Mouse (Mus musculus) megakaryocyte progenitor cell, adult 5-6 weeks (primary cell): Measurements from ENCODE around the gene Chchd6. TPM values are rescaled to one million over a fixed set of nuclear protein-coding genes. Genes with fewer than 3 reads are reported as not detected.

Experiments
- ATAC-seq: replicated peaks from 2 replicates; pipeline ENCODE4 v1.8.0; 2016; ENCODE audit warnings: mild to moderate bottlenecking, moderate TSS enrichment, inconsistent platforms; ENCODE audit not compliant: poor library complexity
- total RNA-seq, 2 experiments: library from RNA; stranded (forward) in 1 of 2; stranded (reverse) in 1 of 2; fragments of 157-497, 149-512 nt in 1 of 2; fragments of 200-1000 nt in 1 of 2; gene quantifications; 2 replicates each; pipeline versions ENCODE4 v1.2.3 to v1.2.4; 2015 to 2017

Gene Chchd6
- total RNA-seq, 2 experiments from 2014 or later: 8.8 to 19.3 TPM

DNA sequence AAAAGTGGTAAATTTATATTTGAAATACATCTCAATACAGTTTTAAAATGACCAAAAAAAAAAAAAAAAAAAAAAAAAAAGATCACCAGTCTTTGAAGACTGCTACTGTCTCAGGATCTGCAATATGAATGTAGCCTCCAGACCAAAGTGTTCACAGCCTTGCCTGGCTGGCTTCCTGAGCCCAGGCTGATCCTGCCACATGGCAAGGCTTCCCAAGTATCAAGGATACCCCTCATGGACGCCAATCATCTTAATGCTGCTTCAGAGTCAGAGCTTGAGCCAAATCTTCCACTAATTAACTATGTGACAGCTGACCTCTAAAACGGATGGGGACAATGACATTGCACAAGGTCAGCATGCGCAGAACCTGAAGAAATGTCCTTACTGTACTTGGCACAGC, 3.9 kb downstream of the Chchd6 start:
- no peak for ATAC-seq

DNA sequence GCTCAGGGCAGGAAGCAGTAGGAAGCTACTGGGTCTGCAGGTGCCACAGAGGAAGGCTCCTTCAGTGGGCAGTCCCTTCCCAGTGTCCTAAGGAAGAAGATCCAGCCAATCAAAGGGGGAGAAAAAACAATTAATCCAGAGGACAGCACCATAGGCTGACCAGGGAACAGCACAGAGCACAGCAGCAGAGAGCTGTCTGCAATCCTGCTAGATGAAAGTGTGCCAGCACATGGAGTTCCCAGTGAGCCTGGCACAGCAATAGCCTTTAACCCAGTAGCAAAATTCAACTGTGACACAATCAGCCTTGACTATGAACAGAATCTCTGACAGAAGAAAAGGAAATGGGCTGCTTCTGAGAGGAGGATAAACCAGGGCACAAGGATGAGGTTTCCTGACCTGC, 9.8 kb downstream of the Chchd6 start:
- no peak for ATAC-seq

- no peak for ATAC-seq
These were observed 10.6 kb downstream of the Chchd6 start for GRCm38 (mm10) chr6:89584634-89585409.

DNA sequence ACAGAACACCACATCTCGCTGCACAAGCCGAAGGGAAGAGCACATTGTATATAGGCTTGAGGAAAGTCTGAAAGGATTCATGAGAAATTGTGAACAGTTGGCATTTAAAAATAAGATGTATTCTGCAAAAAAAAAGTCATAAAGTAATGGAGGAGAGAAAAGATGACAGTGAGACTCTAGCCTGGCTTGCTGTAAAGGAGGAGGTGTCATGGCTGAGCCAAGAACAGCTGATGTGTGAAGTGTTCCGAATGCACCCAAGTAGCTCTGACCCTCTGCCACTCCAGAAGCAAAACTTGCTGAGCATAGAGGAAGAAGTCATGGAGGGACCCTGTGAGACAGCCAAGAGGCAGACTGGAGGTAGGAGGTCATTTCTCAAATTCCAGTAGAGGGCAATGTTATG, 12.3 kb downstream of the Chchd6 start:
- ATAC-seq: no peak

DNA sequence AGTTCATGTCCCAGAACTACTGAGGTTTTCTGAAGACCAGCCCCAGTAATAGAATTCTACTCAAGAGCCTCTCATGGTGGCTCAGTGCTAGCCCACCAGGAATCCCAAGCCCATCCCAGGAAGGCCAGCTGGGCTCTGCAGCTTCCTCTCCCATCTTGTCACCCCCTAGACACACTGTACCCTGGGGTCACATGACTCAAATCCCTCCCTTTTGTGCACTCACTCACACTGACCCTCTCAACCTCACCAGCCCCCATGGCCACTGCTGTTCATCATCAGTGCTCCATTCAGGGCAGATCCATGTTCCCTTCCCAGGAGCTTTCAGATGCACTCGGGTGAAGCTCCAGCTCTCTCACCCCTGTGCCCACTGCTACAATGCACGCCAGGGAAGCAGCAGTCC, 20.8 kb downstream of the Chchd6 start:
- no peak for ATAC-seq

- no peak for ATAC-seq
These were observed 21.7 kb downstream of the Chchd6 start for GRCm38 (mm10) chr6:89573768-89574167.

DNA sequence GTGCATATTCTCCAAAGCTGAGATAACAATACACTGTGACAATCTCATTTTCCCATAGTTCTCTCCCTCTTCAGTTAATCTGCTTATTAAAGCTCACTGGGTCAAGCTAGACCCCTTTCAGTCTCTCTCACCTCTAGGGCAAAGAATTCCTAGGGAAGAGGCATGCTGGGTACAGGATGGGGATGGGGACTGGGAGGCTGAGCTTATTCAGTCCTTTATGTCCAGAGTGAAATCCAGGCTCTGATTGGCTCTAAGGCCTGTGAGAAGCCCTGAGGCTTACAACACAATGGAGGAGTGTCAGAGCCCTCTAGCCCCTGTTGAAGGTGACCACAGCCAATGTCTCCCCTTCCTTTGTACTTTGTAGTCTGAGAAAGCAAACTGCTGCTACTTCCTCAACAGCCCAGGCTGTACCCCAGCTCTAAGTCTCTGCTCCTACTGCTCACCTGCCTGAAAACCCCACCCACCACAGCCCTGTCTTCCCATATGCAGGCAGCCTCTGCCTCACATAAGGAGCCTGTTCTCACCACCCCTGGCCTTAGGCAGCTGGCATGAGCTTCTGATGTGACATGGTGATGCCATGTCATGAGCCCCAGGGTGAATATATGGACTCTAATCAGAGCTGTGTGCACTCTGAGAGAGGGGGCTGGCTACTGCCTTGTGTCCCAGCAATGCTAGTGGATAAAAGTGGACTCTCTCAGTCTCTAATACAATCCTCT, 22.4 kb downstream of the Chchd6 start:
- ATAC-seq: no peak

DNA sequence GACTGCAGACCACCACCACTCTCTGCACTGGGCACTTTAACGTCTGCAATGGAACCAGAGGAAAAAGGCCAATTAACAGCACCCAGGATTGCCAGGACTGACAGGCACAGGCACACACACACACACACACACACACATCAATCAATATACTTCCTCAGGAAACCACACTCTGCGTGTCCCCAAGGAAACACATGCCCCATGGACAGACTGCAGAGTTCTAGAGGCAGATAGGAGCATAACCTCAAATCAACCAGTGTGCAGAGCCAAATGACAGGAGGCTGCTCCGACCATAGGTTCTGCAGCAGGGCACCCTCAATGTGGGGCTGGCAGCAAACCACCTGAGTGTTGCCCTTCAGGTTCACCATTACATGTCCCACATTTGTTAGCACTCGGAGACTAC, 26.1 kb downstream of the Chchd6 start:
- peak; percentile 68 for ATAC-seq

DNA sequence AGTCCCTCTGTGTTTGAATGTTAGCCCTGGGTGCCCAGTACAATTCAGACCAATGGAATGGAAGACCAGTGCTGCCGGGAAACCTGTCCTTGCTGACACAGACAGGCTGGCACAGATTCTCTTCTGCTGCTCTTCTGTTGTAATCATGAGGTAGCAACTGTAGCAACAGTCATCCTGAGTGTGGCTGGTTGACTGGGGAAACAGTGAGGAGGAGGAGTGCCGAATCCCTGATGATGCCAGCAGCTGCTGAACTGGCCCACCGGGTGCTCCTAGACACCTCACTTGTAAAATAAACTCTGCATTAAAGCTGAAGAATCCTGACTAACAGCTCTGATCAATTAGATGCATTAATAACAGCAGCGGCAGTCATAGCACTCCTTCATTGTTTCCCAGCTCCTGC, 28.7 kb downstream of the Chchd6 start:
- no peak for ATAC-seq

DNA sequence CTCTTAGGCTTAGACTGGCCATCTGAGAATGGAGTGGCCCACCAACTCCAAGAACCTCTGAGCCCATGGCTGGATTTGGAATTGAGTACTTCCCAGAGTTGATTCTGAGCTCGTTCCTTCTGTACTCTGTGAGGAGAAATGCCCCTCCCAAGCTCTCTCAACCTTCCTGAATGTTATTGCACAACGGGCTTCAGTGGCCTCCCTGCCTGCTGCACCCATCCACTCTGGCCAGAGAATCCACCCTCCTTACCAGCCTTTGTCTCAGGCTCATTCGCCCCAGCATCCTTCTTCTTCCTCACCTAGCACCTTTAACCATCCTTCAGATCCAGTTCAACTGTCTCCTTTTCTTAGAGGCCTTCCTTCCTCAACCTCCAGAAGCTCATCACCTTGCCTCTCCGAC, 32.1 kb downstream of the Chchd6 start:
- ATAC-seq: no peak

DNA sequence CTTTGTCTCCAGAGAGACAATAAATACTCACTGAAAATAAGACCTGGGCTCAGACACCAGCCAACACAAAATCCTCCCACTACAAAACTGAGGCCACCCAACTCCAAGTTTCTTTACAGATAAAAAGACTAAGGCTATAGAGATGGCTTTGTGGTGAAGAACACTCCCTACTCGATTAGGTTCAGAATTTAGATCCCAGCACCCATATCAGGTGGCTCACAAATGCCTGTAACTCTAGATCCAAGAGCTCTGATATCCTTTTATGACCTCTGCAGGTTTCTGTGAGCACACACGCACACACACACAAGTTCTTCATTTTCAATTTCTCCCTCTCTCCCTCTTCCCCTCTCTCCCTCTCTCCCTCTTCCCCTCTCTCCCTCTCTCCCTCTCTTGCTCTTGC, 34.6 kb downstream of the Chchd6 start:
- no peak for ATAC-seq

DNA sequence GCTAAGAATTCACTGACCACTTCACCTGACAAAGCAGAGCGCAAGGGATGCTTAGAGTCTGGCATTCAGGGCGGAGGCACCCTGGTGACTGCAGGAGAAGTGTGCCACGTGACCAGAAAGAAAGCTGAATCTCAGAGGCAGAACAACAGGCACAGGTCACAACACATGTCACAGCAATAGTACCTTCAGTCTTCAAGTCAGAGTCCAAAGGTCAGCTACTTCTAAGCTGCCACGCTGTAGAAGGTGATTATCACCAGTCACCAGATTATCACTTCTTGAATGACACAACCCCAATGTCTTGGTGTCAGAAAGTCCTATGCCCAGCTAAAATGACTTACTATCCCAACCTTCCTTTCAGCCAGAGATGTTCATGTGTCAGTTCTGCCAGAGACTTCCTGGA, 37.8 kb downstream of the Chchd6 start:
- ATAC-seq: no peak

- no peak for ATAC-seq
These were observed 38.9 kb downstream of the Chchd6 start for GRCm38 (mm10) chr6:89556566-89556965.

DNA sequence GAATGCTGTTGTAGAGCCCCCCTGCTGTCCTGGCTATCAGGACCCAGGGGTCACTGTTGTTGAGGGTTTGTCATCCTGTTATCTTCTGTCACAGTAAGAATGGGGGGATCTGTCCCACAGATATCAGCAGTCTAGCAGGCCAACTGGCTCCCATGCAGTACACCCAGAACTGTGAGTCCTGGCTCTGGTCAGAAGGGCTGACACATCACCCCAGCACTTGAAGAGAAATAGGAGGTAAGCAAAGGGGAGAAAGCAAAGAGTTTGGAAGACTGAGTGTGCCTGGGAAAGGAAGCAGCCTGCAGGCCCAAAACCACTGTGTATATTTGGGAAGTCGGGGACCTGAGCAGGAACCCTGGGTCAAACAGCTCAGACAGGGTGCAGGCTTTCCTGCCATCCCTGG, 39.5 kb downstream of the Chchd6 start:
- ATAC-seq: no peak

DNA sequence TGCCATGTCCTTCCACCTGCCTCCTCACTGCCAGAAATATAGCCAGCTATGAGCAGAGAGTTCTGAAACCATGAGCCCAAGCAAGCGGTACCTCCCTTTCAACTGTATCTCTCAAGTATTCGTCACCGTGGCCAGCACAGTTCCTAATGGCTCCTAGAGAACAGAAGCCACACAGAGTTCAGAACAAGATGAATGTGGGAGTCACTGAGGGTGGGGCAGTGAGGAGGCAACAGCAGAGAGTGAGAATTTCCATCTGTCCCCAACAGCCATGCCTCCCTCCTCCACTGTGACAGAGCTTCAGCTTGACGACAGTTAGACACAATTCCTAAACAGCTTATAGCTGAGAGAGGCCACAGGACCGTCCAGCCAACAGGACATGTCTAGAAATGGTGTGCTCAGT, 41.4 kb downstream of the Chchd6 start:
- ATAC-seq: no peak

DNA sequence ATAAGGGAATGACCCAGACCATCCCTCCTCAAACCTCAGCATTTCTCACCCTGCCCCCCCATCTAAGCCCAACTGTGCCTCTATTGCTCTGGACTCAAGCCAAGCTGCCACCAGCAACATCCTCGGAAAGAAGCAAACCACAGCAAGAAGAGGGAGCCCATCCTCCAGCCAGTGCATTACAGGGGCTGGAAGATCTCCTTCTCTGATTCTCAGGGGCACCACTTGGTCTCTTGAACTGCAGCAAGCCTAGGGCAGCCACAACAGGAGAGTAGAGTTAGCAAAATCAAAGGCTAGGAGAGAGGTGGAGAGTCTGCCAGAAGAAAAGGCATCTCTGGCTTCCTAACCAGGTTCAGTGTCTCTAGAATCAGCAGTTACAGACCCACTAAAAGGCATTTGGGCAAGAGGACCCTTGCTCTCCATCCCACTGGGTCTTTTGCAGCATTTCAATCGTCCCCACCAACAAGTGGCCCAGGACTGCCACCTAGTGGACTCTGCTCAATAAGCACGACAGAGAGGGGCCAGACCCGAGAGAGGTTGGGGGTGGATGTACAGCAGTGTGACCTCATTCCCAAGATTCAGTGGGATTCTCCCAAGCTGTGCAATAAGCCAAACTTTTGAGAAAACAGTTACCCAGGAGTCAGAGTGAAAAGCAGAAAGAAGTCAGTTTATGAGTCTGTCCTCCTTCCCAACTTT, 42.3 kb downstream of the Chchd6 start:
- peak; percentile 83 for ATAC-seq

GRCm38 (mm10) chr6:89552321-89553011, 43.0 kb downstream of the Chchd6 start:
- ATAC-seq: no peak

- peak; percentile 43 for ATAC-seq
These were observed 46.3 kb downstream of the Chchd6 start for GRCm38 (mm10) chr6:89549157-89549556.

DNA sequence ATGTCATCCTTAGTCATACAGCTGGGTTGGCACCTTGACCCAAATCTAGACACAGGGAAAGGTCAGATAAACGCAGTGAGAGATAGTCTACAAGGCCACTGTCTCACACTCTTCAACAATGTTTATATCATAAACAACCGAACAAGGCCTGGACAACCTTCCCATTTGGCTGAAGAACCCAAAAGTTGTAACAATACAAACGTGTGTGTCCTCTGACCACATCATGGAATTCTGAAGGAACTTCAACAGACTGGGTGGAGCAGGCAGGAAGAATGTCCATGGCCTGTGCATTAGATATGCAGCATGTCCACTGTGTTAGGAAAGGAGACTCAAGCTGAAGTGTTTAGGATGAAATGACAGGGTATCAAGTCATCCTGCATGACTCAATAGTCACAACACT, 47.5 kb downstream of the Chchd6 start:
- no peak for ATAC-seq

DNA sequence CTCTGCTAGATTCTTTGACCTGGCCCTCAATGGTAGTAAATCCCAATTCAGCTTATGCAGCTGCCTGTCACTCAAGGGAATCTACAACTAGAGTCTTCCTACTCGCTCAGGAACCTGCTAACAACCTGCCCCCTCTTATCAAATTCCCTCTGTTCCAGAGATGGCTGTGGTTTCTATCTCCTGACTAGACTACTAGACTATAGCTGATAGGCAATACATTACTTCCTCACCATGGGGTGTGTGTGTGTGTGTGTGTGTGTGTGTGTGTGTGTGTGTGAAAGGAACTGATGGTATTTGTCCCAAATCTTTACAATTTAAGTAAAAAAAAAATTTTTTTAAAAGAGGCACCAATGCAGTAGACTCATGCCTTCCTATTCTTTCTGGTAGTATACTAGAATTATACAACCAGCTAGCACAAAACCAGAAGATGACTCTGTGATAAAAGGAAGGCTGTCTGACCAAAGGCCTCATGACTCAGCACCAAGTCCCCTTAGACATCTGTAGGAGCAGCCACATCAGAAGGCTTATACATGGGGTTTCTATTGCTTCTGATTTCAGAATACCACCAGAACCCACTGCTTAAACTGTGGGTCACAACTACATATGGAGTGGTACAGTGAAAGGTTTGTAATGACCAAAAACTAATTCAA, 57.2 kb downstream of the Chchd6 start:
- ATAC-seq: peak; percentile 88
